Mouse (Mus musculus) frontal cortex, postnatal 14 days (tissue): ENCODE measurements at regions not wholly inside any gene's neighbourhood (a gene's known extent, or its start where the extent isn't known, plus 50 kb on each side); places are given as distances from the start of the nearest gene placed in this dataset.

ENCODE experiments used
- DNase-seq, 2 experiments: peaks; one replicate each; pipeline ENCODE4 v3.0.0; 2022; ENCODE audit warnings: low spot score in 2 of 2

- DNase-seq = no peak
Observed at GRCm38 (mm10) chr12:13825899-13826298, 326.0 kb downstream of the Fam84a start.

GRCm38 (mm10) chr12:13815500-13815899 is 336.4 kb downstream of the Fam84a start:
- DNase-seq = no peak

- DNase-seq = no peak
Observed at GRCm38 (mm10) chr12:13810155-13810515, 341.7 kb downstream of the Fam84a start.

GRCm38 (mm10) chr12:13809291-13810154 is 342.3 kb downstream of the Fam84a start:
- DNase-seq = no peak

GRCm38 (mm10) chr12:13779752-13780151 is 372.1 kb downstream of the Fam84a start:
- DNase-seq = no peak

- DNase-seq = no peak
Observed at GRCm38 (mm10) chr12:13776687-13777086, 375.2 kb downstream of the Fam84a start.

- DNase-seq = no peak
Observed at GRCm38 (mm10) chr12:13769696-13770095, 382.2 kb downstream of the Fam84a start.

- peak in 1 of 2 experiments; percentile 10 for DNase-seq
Observed at GRCm38 (mm10) chr12:13769156-13769555, 382.7 kb downstream of the Fam84a start.

- DNase-seq = no peak
Observed at GRCm38 (mm10) chr12:13766486-13766885, 385.4 kb downstream of the Fam84a start.

GRCm38 (mm10) chr12:13753878-13754277 is 398.0 kb downstream of the Fam84a start:
- no peak for DNase-seq

GRCm38 (mm10) chr12:13744323-13744931 is 407.4 kb downstream of the Fam84a start:
- no peak for DNase-seq

GRCm38 (mm10) chr12:13729901-13730637 is 421.8 kb downstream of the Fam84a start:
- DNase-seq = no peak

- no peak for DNase-seq
Observed at GRCm38 (mm10) chr12:13728986-13729385, 422.9 kb downstream of the Fam84a start.

GRCm38 (mm10) chr12:13724511-13724910 is 427.3 kb downstream of the Fam84a start:
- DNase-seq = no peak

GRCm38 (mm10) chr12:13709806-13710205 is 440.9 kb downstream of the Nbas start:
- DNase-seq = no peak

- no peak for DNase-seq
Observed at GRCm38 (mm10) chr12:13707747-13708146, 438.8 kb downstream of the Nbas start.

GRCm38 (mm10) chr12:13706510-13706909 is 437.6 kb downstream of the Nbas start:
- DNase-seq = no peak

GRCm38 (mm10) chr12:13703604-13704003 is 434.7 kb downstream of the Nbas start:
- no peak for DNase-seq

GRCm38 (mm10) chr12:13699858-13700257 is 430.9 kb downstream of the Nbas start:
- no peak for DNase-seq

- DNase-seq = no peak
Observed at GRCm38 (mm10) chr12:13698834-13699233, 429.9 kb downstream of the Nbas start.

GRCm38 (mm10) chr12:13691394-13692165 is 422.6 kb downstream of the Nbas start:
- DNase-seq = no peak

GRCm38 (mm10) chr12:13677266-13677665 is 408.3 kb downstream of the Nbas start:
- DNase-seq = no peak
